Mouse (Mus musculus) small intestine, adult 2 months (tissue): ENCODE results near the gene Cdca3.
A peak's percentile ranks its signal among the peaks of the same experiment; 100 is the strongest.

Experiments used
- CTCF ChIP-seq: fragments of 200-500 bp; IDR thresholded peaks from 2 replicates; pipeline ENCODE4 v1.5.1; 2012; ENCODE audit warnings: low read depth, mild to moderate bottlenecking, control low read depth, inconsistent platforms, low read length, moderate library complexity, mixed read lengths; ENCODE audit not compliant: insufficient replicate concordance, insufficient read length; ENCODE audit errors: extremely low read depth
- POLR2A ChIP-seq: fragments of 200-500 bp; IDR thresholded peaks from 2 replicates; pipeline ENCODE4 v1.6.1; 2012; ENCODE audit warnings: low read depth, mild to moderate bottlenecking, control low read depth, inconsistent platforms, low read length, moderate library complexity

DNA sequence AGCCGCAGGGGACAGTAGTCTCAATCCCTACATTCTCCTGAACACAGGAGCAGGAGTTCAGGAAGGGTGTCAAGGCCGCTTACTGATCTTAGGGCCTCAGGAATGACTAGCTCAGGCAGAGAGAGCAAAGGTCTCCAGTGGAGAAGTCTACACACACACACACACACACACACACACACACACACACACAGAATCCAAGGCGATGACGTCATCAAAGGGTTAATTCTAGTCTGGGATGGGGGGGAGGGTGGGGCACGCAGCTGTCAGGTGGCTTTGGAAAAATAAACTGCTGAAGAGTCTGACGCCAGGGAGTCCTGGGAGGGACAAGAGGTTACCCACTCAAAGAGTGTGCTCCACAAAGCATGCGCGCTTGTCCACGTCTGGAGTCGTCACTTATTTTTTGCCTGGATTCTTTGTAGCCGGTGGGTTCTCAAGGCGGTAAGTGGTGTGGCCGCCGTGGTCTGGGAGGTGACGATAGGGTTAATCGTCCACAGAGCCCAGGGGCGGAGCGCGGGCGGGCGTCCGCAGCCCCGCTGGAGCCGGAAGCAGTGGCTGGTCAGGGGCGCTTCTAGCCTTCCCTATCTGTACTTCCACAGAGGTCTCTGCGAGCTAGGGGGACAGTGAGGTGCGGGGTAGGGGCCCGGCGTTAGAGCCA is 20.9 kb upstream of the Cdca3 start, which contains the start of gene Spsb2:
- no peak for TF ChIP-seq CTCF
- peak; percentile 22; the same call in 1 of the 2 replicates for TF ChIP-seq POLR2A
